In genomic region chr13:7414342-7415287, GRCm38 (mm10) we compare ENCODE assay signal across 15 mouse cellular contexts.
DNase-seq lines count a peak whose midpoint lies in the region; ATAC-seq lines count a peak whose summit lies in the region.
"Had no signal": no experiment of that assay in that cellular context is flagged by ENCODE, and none has a peak within 500 bp of the region (broad histone marks: within the 10 kb centered on the region; RNA-seq: fewer than 3 reads in every experiment).

No protein-coding gene starts in this region.

- peak; percentile 19 for DNase-seq in embryo, embryonic 11 days
- no peak for DNase-seq in embryo, embryonic 9.5 days (ENCODE audit: extremely low spot score)
- no peak for DNase-seq in midbrain, embryonic 10.5 days (ENCODE audit: low spot score)
- DNase-seq in retina, embryonic 14.5 days (ENCODE audit: low spot score): peak; percentile 56
- DNase-seq in lung, postnatal 14 days: no peak
- DNase-seq in thymus, postnatal 25 days: no peak
- DNase-seq: cerebellum, postnatal 25 days; gastrocnemius, postnatal 25 days; kidney, adult 11 months; kidney, postnatal 36 days; lung, postnatal 4 days; thymus, postnatal 4 days had no signal

- no peaks in the 10 kb centered on the region for H3K27me3 ChIP-seq in midbrain, embryonic 12.5 days
- no peaks in the 10 kb centered on the region for H3K27me3 ChIP-seq in midbrain, embryonic 10.5 days (ENCODE audit: low read depth, poor library complexity, severe bottlenecking)
- H3K27me3 ChIP-seq in forebrain, embryonic 15.5 days: no peaks in the 10 kb centered on the region
- H3K27me3 ChIP-seq: heart, embryonic 13.5 days had no signal

- H3K9ac ChIP-seq in midbrain, embryonic 12.5 days (replicated peaks): no peak overlapping the region
- H3K9ac ChIP-seq in forebrain, embryonic 15.5 days (replicated peaks): no peak overlapping the region
- H3K9ac ChIP-seq: heart, embryonic 13.5 days had no signal

- no peak overlapping the region for H3K27ac ChIP-seq in midbrain, embryonic 12.5 days (replicated peaks)
- H3K27ac ChIP-seq in midbrain, embryonic 10.5 days (replicated peaks): no peak overlapping the region
- H3K27ac ChIP-seq in forebrain, embryonic 15.5 days (replicated peaks): no peak overlapping the region
- H3K27ac ChIP-seq: heart, embryonic 13.5 days had no signal

- no peaks in the 10 kb centered on the region for H3K36me3 ChIP-seq in midbrain, embryonic 12.5 days
- no peaks in the 10 kb centered on the region for H3K36me3 ChIP-seq in midbrain, embryonic 10.5 days
- H3K36me3 ChIP-seq in forebrain, embryonic 15.5 days: no peaks in the 10 kb centered on the region
- H3K36me3 ChIP-seq: heart, embryonic 13.5 days had no signal

- H3K4me1 ChIP-seq in midbrain, embryonic 12.5 days: peaks cover 2% of the 10 kb centered on the region; the same call in 1 of the 2 replicates
- no peaks in the 10 kb centered on the region for H3K4me1 ChIP-seq in midbrain, embryonic 10.5 days
- H3K4me1 ChIP-seq in forebrain, embryonic 15.5 days: no peaks in the 10 kb centered on the region
- H3K4me1 ChIP-seq: heart, embryonic 13.5 days had no signal

- no peak overlapping the region for H3K4me2 ChIP-seq in midbrain, embryonic 12.5 days (replicated peaks)
- no peak overlapping the region for H3K4me2 ChIP-seq in forebrain, embryonic 15.5 days (replicated peaks)
- H3K4me2 ChIP-seq: heart, embryonic 13.5 days had no signal

- 35% methylated on average over 3 of the region's 3 CpGs for WGBS in midbrain, embryonic 12.5 days
- 72% methylated on average over 3 of the region's 3 CpGs for WGBS in midbrain, embryonic 10.5 days
- WGBS in forebrain, embryonic 15.5 days: 17% methylated on average over 3 of the region's 3 CpGs

- no peaks in the 10 kb centered on the region for H3K9me3 ChIP-seq in midbrain, embryonic 12.5 days
- H3K9me3 ChIP-seq in midbrain, embryonic 10.5 days (replicated peaks): no peaks in the 10 kb centered on the region
- H3K9me3 ChIP-seq in forebrain, embryonic 15.5 days: no peaks in the 10 kb centered on the region
- H3K9me3 ChIP-seq: heart, embryonic 13.5 days had no signal

- no peak overlapping the region for H3K4me3 ChIP-seq in midbrain, embryonic 12.5 days
- no peak overlapping the region for H3K4me3 ChIP-seq in midbrain, embryonic 10.5 days
- H3K4me3 ChIP-seq in forebrain, embryonic 15.5 days: no peak overlapping the region
- H3K4me3 ChIP-seq: heart, embryonic 13.5 days had no signal

- peak; percentile 75 for ATAC-seq in midbrain, embryonic 12.5 days (ENCODE audit: low FRiP score, low read depth)
- ATAC-seq in forebrain, embryonic 15.5 days (replicated peaks): peak; percentile 72

Comparison
In these comparisons a context has a peak if more than half of its experiments do, and no peak if none do; other contexts are left out.
1. DNase-seq: peak in embryo, embryonic 11 days (single experiment) and retina, embryonic 14.5 days (single experiment); none in embryo, embryonic 9.5 days (single experiment), midbrain, embryonic 10.5 days (single experiment), lung, postnatal 14 days (single experiment) and thymus, postnatal 25 days (single experiment).